Mouse (Mus musculus): ENCODE data around the gene Cops6. TPM values are rescaled to one million over a fixed set of nuclear protein-coding genes. Genes with fewer than 3 reads are reported as not detected.

Gene Cops6
- polyA plus RNA-seq, 1 experiment from 2014 or later: 319 TPM

GRCm38 (mm10) chr5:138138585-138138984 lies 22.3 kb upstream of the Cops6 start:
- ATAC-seq (ENCODE audit: insufficient read depth, low FRiP score, low TSS enrichment) (no peak), DNase-seq (ENCODE audit: low spot score) (no peak)
- no peaks in the 10 kb centered on the region for H3K27me3 ChIP-seq (ENCODE audit: control insufficient read depth, insufficient read depth, low read length)
- H3K9me3 ChIP-seq (ENCODE audit: control insufficient read depth, low read length): no peaks in the 10 kb centered on the region
- H3K4me3 ChIP-seq (ENCODE audit: low read depth, low read length): no peak overlapping the region
- no peak overlapping the region for H3K4me2 ChIP-seq (ENCODE audit: low read depth)
- H3K27ac ChIP-seq (ENCODE audit: low read depth, low read length): no peak overlapping the region
- H3K4me1 ChIP-seq (ENCODE audit: control insufficient read depth, insufficient read depth, low read length): no peaks in the 10 kb centered on the region
- peaks cover 7% of the 10 kb centered on the region; the same call in 1 of the 2 replicates for H3K36me3 ChIP-seq (ENCODE audit: control insufficient read depth, insufficient read depth, low read length)
- WGBS: 82% methylated on average over 4 of the region's 4 CpGs
- no peak overlapping the region for H3K9ac ChIP-seq (ENCODE audit: low read length)

DNA sequence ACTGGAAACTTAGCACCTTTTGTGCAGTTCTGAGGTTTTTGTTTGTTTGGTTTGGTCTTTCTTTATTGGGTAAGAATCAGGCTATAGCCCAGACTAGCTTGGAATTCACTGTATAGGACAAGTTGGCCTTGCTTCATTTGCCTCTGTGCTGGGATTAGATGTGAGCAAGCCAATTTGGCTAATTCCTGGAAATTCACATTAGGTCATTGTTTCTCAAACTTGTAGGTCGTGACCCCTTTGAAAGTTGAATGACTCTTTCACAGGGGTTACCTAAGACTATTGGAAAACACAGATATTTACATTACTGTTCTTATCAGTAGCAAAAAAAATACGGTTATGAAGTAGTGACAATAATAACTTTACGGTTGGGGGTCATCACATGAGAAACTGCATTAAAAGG lies 6.5 kb upstream of the Cops6 start:
- ATAC-seq (ENCODE audit: insufficient read depth, low FRiP score, low TSS enrichment) (no peak), DNase-seq (ENCODE audit: low spot score) (no peak)
- Histone ChIP-seq H3K4me3 (ENCODE audit: low read depth, low read length) (peak overlapping the region; percentile 73), H3K9me3 (ENCODE audit: control insufficient read depth, low read length) (no peaks in the 10 kb centered on the region), H3K27me3 (ENCODE audit: control insufficient read depth, insufficient read depth, low read length) (no peaks in the 10 kb centered on the region), H3K4me1 (ENCODE audit: control insufficient read depth, insufficient read depth, low read length) (no peaks in the 10 kb centered on the region), H3K9ac (ENCODE audit: low read length) (peak overlapping the region; percentile 95), H3K4me2 (ENCODE audit: low read depth) (peak overlapping the region; percentile 68), H3K27ac (ENCODE audit: low read depth, low read length) (no peak overlapping the region), H3K36me3 (ENCODE audit: control insufficient read depth, insufficient read depth, low read length) (peaks cover 7% of the 10 kb centered on the region)
- WGBS: 87% methylated on average over 3 of the region's 3 CpGs

DNA sequence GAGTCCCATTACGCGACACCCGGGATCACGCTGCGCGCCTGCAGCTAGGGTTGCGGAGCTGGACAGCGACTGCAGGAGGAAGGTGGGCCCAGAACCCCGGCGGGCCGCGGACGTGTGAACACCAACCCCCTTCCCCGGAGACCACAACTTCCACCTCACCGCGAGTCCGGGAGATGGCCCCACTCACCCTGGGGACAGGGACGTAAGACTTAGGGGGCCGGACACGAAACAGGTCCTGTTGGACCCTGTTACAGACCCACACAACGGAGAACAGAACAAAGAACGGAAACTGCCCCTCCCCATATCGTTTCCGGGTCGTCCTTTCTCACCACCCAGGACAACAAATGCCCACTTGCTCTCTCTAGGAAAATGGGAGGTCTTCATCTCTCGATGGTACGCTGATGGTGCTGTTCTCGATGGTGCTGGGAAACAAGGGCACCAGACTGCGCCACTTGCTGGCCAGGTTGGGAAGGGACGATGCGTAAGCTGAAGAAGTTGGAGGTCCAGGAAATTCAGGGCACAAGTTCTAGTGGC lies 5.4 kb upstream of the Cops6 start, which contains the start of gene Zfp113:
TSS of gene Zfp113 (minus strand) at position 302 of the 534 bp plus-strand sequence.
- peak within 1 kb of the TSS; percentile 68 for H3K4me2 ChIP-seq (ENCODE audit: low read depth)
- no peaks in the 10 kb centered on the region for H3K27me3 ChIP-seq (ENCODE audit: control insufficient read depth, insufficient read depth, low read length)
- DNase-seq (ENCODE audit: low spot score) (peak; percentile 89), ATAC-seq (ENCODE audit: insufficient read depth, low FRiP score, low TSS enrichment) (peak; percentile 97)
- H3K27ac ChIP-seq (ENCODE audit: low read depth, low read length): peak within 1 kb of the TSS; percentile 95
- H3K9ac ChIP-seq (ENCODE audit: low read length): peak within 1 kb of the TSS; percentile 95
- H3K4me1 ChIP-seq (ENCODE audit: control insufficient read depth, insufficient read depth, low read length): no peaks in the 10 kb centered on the region; the same call in 1 of the 2 replicates
- H3K36me3 ChIP-seq (ENCODE audit: control insufficient read depth, insufficient read depth, low read length): peaks cover 4% of the 10 kb centered on the region
- no peaks in the 10 kb centered on the region for H3K9me3 ChIP-seq (ENCODE audit: control insufficient read depth, low read length)
- WGBS: under 1% methylated on average over 31 of the region's 31 CpGs
- H3K4me3 ChIP-seq (ENCODE audit: low read depth, low read length): peak within 1 kb of the TSS; percentile 73

DNA sequence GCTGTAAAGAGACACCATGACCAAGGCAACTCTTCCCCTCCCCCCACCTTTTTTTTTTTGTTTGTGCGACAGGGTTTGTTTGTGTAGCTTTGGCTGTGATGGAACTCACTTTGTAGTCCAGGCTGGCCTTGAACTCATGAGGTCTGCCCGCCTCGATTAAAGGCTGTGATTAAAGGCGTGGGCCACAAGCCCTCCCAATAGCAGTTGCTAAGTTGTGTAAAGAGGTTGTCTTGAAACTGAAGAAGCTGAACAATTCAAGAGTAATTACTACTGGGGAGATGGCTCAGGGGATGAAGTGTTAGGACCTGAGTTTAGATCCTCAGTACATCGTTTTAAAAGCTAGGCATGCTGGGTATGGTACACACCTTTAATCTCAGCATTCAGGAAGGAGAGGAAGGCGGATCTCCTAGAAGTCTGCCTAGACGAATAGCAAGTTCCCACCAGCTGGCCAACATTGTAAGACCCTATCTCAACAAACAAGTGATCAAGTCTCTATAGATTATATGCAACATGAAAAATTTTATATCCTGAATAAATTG lies 578 bp upstream of the Cops6 start:
- Histone ChIP-seq H3K4me3 (ENCODE audit: low read depth, low read length) (peak overlapping the region; percentile 83), H3K9me3 (ENCODE audit: control insufficient read depth, low read length) (no peaks in the 10 kb centered on the region), H3K27me3 (ENCODE audit: control insufficient read depth, insufficient read depth, low read length) (no peaks in the 10 kb centered on the region), H3K9ac (ENCODE audit: low read length) (peak overlapping the region; percentile 81; the same call in 1 of the 2 replicates), H3K27ac (ENCODE audit: low read depth, low read length) (no peak overlapping the region), H3K36me3 (ENCODE audit: control insufficient read depth, insufficient read depth, low read length) (peaks cover 12% of the 10 kb centered on the region), H3K4me2 (ENCODE audit: low read depth) (peak overlapping the region; percentile 60), H3K4me1 (ENCODE audit: control insufficient read depth, insufficient read depth, low read length) (peaks cover 7% of the 10 kb centered on the region; the same call in 1 of the 2 replicates)
- ATAC-seq (ENCODE audit: insufficient read depth, low FRiP score, low TSS enrichment) (no peak), DNase-seq (ENCODE audit: low spot score) (no peak)
- 72% methylated on average over 7 of the region's 7 CpGs for WGBS

GRCm38 (mm10) chr5:138163046-138163445 lies 2.2 kb downstream of the Cops6 start:
- no peak overlapping the region for H3K4me2 ChIP-seq (ENCODE audit: low read depth)
- no peaks in the 10 kb centered on the region for H3K9me3 ChIP-seq (ENCODE audit: control insufficient read depth, low read length)
- no peak overlapping the region for H3K27ac ChIP-seq (ENCODE audit: low read depth, low read length)
- ATAC-seq (ENCODE audit: insufficient read depth, low FRiP score, low TSS enrichment) (no peak), DNase-seq (ENCODE audit: low spot score) (no peak)
- no peak overlapping the region for H3K9ac ChIP-seq (ENCODE audit: low read length)
- WGBS: 73% methylated on average over 6 of the region's 6 CpGs
- H3K4me3 ChIP-seq (ENCODE audit: low read depth, low read length): no peak overlapping the region; the same call in 1 of the 2 replicates
- H3K36me3 ChIP-seq (ENCODE audit: control insufficient read depth, insufficient read depth, low read length): peaks cover 23% of the 10 kb centered on the region
- no peaks in the 10 kb centered on the region for H3K27me3 ChIP-seq (ENCODE audit: control insufficient read depth, insufficient read depth, low read length)
- peaks cover 7% of the 10 kb centered on the region; the same call in 1 of the 2 replicates for H3K4me1 ChIP-seq (ENCODE audit: control insufficient read depth, insufficient read depth, low read length)

GRCm38 (mm10) chr5:138163610-138164009 lies 2.7 kb downstream of the Cops6 start:
- Histone ChIP-seq H3K36me3 (ENCODE audit: control insufficient read depth, insufficient read depth, low read length) (peaks cover 27% of the 10 kb centered on the region), H3K9ac (ENCODE audit: low read length) (no peak overlapping the region), H3K4me1 (ENCODE audit: control insufficient read depth, insufficient read depth, low read length) (peaks cover 7% of the 10 kb centered on the region; the same call in 1 of the 2 replicates), H3K4me3 (ENCODE audit: low read depth, low read length) (no peak overlapping the region), H3K4me2 (ENCODE audit: low read depth) (no peak overlapping the region), H3K27me3 (ENCODE audit: control insufficient read depth, insufficient read depth, low read length) (no peaks in the 10 kb centered on the region), H3K9me3 (ENCODE audit: control insufficient read depth, low read length) (no peaks in the 10 kb centered on the region), H3K27ac (ENCODE audit: low read depth, low read length) (no peak overlapping the region)
- 71% methylated on average over 10 of the region's 10 CpGs for WGBS
- ATAC-seq (ENCODE audit: insufficient read depth, low FRiP score, low TSS enrichment) (no peak), DNase-seq (ENCODE audit: low spot score) (no peak)

DNA sequence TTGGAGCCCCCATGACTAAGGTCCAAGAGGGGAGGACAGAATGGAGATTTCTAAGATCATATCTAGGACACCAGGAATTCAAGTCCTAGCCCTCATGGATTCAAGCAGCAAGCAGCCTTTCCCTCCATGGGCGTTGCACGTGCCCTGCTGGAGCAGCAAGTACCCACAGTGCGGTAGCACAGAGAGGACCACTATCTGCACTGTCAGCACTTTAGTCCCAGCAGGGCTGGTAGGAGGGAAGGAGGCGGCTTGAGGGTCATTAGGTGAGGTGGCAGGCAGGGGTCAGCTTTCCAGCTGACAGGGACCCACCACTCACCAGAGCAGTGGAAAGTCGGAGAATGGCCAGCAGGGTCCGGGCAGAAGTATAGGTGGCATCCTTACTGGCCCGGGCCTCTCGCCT lies 4.7 kb downstream of the Cops6 start:
- Histone ChIP-seq H3K27ac (ENCODE audit: low read depth, low read length) (no peak overlapping the region), H3K27me3 (ENCODE audit: control insufficient read depth, insufficient read depth, low read length) (no peaks in the 10 kb centered on the region), H3K9me3 (ENCODE audit: control insufficient read depth, low read length) (no peaks in the 10 kb centered on the region), H3K4me3 (ENCODE audit: low read depth, low read length) (no peak overlapping the region), H3K4me1 (ENCODE audit: control insufficient read depth, insufficient read depth, low read length) (peaks cover 15% of the 10 kb centered on the region), H3K36me3 (ENCODE audit: control insufficient read depth, insufficient read depth, low read length) (peaks cover 27% of the 10 kb centered on the region), H3K4me2 (ENCODE audit: low read depth) (no peak overlapping the region), H3K9ac (ENCODE audit: low read length) (no peak overlapping the region)
- WGBS: 83% methylated on average over 8 of the region's 8 CpGs
- DNase-seq (ENCODE audit: low spot score) (no peak), ATAC-seq (ENCODE audit: insufficient read depth, low FRiP score, low TSS enrichment) (no peak)

GRCm38 (mm10) chr5:138170936-138171561 lies 10.2 kb downstream of the Cops6 start:
- Histone ChIP-seq H3K27me3 (ENCODE audit: control insufficient read depth, insufficient read depth, low read length) (no peaks in the 10 kb centered on the region), H3K4me2 (ENCODE audit: low read depth) (peak overlapping the region; percentile 88), H3K9me3 (ENCODE audit: control insufficient read depth, low read length) (no peaks in the 10 kb centered on the region), H3K4me3 (ENCODE audit: low read depth, low read length) (peak overlapping the region; percentile 82), H3K9ac (ENCODE audit: low read length) (peak overlapping the region; percentile 90), H3K36me3 (ENCODE audit: control insufficient read depth, insufficient read depth, low read length) (peaks cover 12% of the 10 kb centered on the region), H3K4me1 (ENCODE audit: control insufficient read depth, insufficient read depth, low read length) (peaks cover 12% of the 10 kb centered on the region), H3K27ac (ENCODE audit: low read depth, low read length) (peak overlapping the region; percentile 93)
- peak; percentile 97 for DNase-seq (ENCODE audit: low spot score)
- peak; percentile 87 for ATAC-seq (ENCODE audit: insufficient read depth, low FRiP score, low TSS enrichment)
- WGBS: under 1% methylated on average over 47 of the region's 47 CpGs
